Comparison of ENCODE assay signal across 8 mouse cellular contexts in the genomic region with DNA sequence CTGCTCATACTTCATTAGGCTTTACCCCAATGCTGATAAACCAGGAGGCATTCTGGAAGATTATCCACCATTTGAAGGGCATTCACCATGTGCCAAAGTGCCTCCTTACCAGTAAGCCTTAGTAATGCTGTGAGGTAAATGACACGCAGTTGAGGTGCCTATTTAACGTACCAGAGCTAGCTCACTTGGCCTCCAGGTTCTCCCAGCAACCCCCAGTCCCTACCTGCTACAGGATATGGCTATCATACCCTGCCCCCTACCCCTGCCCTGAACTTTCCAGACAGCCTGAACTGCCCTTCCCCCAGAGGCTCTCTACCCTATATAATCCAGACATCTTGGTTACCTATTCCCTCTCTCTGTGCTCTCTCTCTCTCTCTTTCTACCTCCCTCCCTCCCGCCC. TPM values are rescaled to one million over a fixed set of nuclear protein-coding genes. Genes with fewer than 3 reads are reported as not detected.
DNase-seq lines count a peak whose midpoint lies in the region; ATAC-seq and TF ChIP-seq lines count a peak whose summit lies in the region.

No protein-coding gene starts in this region.

- TF ChIP-seq POLR2A in kidney, adult 2 months (IDR thresholded peaks at IDR 0.05; ENCODE audit: low read depth, low read length): no peak

- WGBS in kidney, embryonic 16.5 days: 57% methylated on average over 3 of the region's 3 CpGs
- WGBS in kidney, adult 2 months: 79% methylated on average over 3 of the region's 3 CpGs
- 39% methylated on average over 3 of the region's 3 CpGs for WGBS in limb, embryonic 12.5 days

- peaks cover 54% of the 10 kb centered on the region for H3K4me1 ChIP-seq in kidney, embryonic 16.5 days (ENCODE audit: insufficient read depth, low read length)
- peaks cover 14% of the 10 kb centered on the region for H3K4me1 ChIP-seq in kidney, adult 2 months (ENCODE audit: control insufficient read depth, insufficient read depth, low read length)
- peaks cover 56% of the 10 kb centered on the region for H3K4me1 ChIP-seq in limb, embryonic 12.5 days (replicated peaks)

- peak; percentile 48 for DNase-seq in cerebellum, adult 9-10 months
- DNase-seq in cerebellum, postnatal 14 days: no peak
- no peak for DNase-seq in kidney, adult 2 months
- peak; percentile 35 for DNase-seq in CD4-positive helper T cell, adult 2 months (ENCODE audit: low read depth, low spot score)
- DNase-seq in left cerebral cortex, postnatal 36 days (ENCODE audit: low spot score in 2 of 2): no peak
- DNase-seq in adrenal gland, adult 18-20 months (ENCODE audit: low spot score in 2 of 2): no peak

- no peaks in the 10 kb centered on the region for H3K36me3 ChIP-seq in kidney, embryonic 16.5 days (ENCODE audit: insufficient read depth, low read length)
- no peaks in the 10 kb centered on the region for H3K36me3 ChIP-seq in kidney, adult 2 months (ENCODE audit: control insufficient read depth, insufficient read depth, low read length)
- H3K36me3 ChIP-seq in limb, embryonic 12.5 days: no peaks in the 10 kb centered on the region

- no peak for TF ChIP-seq CTCF in kidney, adult 2 months (conservative IDR thresholded peaks at IDR 0.05; ENCODE audit: insufficient read depth, insufficient read length, low read depth, low read length)

- intact Hi-C loops in left cerebral cortex, postnatal 36 days (cut with DNase I): no loop called here

- peak overlapping the region; percentile 100 for H3K27ac ChIP-seq in kidney, embryonic 16.5 days (ENCODE audit: low read length)
- no peak overlapping the region for H3K27ac ChIP-seq in kidney, adult 2 months (ENCODE audit: insufficient read depth, low read depth, low read length)
- H3K27ac ChIP-seq in limb, embryonic 12.5 days: peak overlapping the region; percentile 78

- peak overlapping the region; percentile 95 for H3K4me2 ChIP-seq in kidney, embryonic 16.5 days (replicated peaks; ENCODE audit: low read depth, low read length)
- H3K4me2 ChIP-seq in limb, embryonic 12.5 days: peak overlapping the region; percentile 90

- H3K9me3 ChIP-seq in kidney, embryonic 16.5 days (ENCODE audit: low read length): no peaks in the 10 kb centered on the region
- no peaks in the 10 kb centered on the region for H3K9me3 ChIP-seq in limb, embryonic 12.5 days

- peak overlapping the region; percentile 19; the same call in 1 of the 2 replicates for H3K9ac ChIP-seq in kidney, embryonic 16.5 days (replicated peaks; ENCODE audit: low read length)
- H3K9ac ChIP-seq in limb, embryonic 12.5 days (replicated peaks): no peak overlapping the region

- no peaks in the 10 kb centered on the region for H3K27me3 ChIP-seq in kidney, embryonic 16.5 days (ENCODE audit: insufficient read depth, low read length)
- no peaks in the 10 kb centered on the region for H3K27me3 ChIP-seq in kidney, adult 2 months (replicated peaks; ENCODE audit: control insufficient read depth, insufficient read depth, low read length)
- no peaks in the 10 kb centered on the region for H3K27me3 ChIP-seq in limb, embryonic 12.5 days

- H3K4me3 ChIP-seq in kidney, embryonic 16.5 days (ENCODE audit: low read length): no peak overlapping the region; the same call in 1 of the 2 replicates
- no peak overlapping the region for H3K4me3 ChIP-seq in kidney, adult 2 months (ENCODE audit: insufficient read depth, low read depth, low read length)
- 0 out of 2 replicates have a peak overlapping the region, but pooled peaks have one; percentile 73 for H3K4me3 ChIP-seq in limb, embryonic 12.5 days (replicated peaks)

- no peak for ATAC-seq in kidney, embryonic 16.5 days (ENCODE audit: low FRiP score, low TSS enrichment)
- no peak for ATAC-seq in limb, embryonic 12.5 days (ENCODE audit: insufficient number of reproducible peaks, insufficient read depth, low FRiP score, low TSS enrichment, low read depth)

RNA-seq across cellular contexts. Expression of a gene that starts 0.8 kb away (rescaled TPM):
- 21.5 and 25.6 TPM in 2 replicates for polyA plus RNA-seq in kidney, embryonic 16.5 days (2015; fragmentation: Nextera tagmentation; extraction: Ambion mirVana)
- 10.3 and 12.8 TPM in 2 replicates for polyA plus RNA-seq in kidney, adult 2 months (2012; rRNA removed)
- polyA plus RNA-seq in limb, embryonic 12.5 days (2016; fragmentation: Nextera tagmentation; extraction: Ambion mirVana): 2.6 and 3.8 TPM in 2 replicates
- 1 to 10 TPM; 2.6 to 2.9 TPM for total RNA-seq in left cerebral cortex, postnatal 36 days (2021)
- 1 to 10 TPM; 4.8 to 7.3 TPM for total RNA-seq in adrenal gland, adult 18-20 months (2021)

RNA-seq across cellular contexts. Expression of a gene that starts 2.3 kb away (rescaled TPM):
- polyA plus RNA-seq in kidney, embryonic 16.5 days (2015; fragmentation: Nextera tagmentation; extraction: Ambion mirVana): 13.1 and 15.6 TPM in 2 replicates
- 51.3 and 56.2 TPM in 2 replicates for polyA plus RNA-seq in kidney, adult 2 months (2012; rRNA removed)
- 24.6 and 26.6 TPM in 2 replicates for polyA plus RNA-seq in limb, embryonic 12.5 days (2016; fragmentation: Nextera tagmentation; extraction: Ambion mirVana)
- 10 to 100 TPM; 53.2 to 58.4 TPM for total RNA-seq in left cerebral cortex, postnatal 36 days (2021)
- 10 to 100 TPM; 32.4 to 40.9 TPM for total RNA-seq in adrenal gland, adult 18-20 months (2021)

RNA-seq across cellular contexts. Expression of a gene that starts 8.9 kb away (rescaled TPM):
- 8.8 and 16.8 TPM in 2 replicates for polyA plus RNA-seq in kidney, embryonic 16.5 days (2015; fragmentation: Nextera tagmentation; extraction: Ambion mirVana)
- polyA plus RNA-seq in kidney, adult 2 months (2012; rRNA removed): 2.1 TPM in 2 replicates
- 2.8 and 3.5 TPM in 2 replicates for polyA plus RNA-seq in limb, embryonic 12.5 days (2016; fragmentation: Nextera tagmentation; extraction: Ambion mirVana)
- under 1 TPM; 0.30 to 0.75 TPM for total RNA-seq in left cerebral cortex, postnatal 36 days (2021)
- total RNA-seq in adrenal gland, adult 18-20 months (2021): under 1 TPM; 0.73 to 0.86 TPM

RNA-seq across cellular contexts. Expression of a gene that starts 14.7 kb away (rescaled TPM):
- 185 and 190 TPM in 2 replicates for polyA plus RNA-seq in kidney, embryonic 16.5 days (2015; fragmentation: Nextera tagmentation; extraction: Ambion mirVana)
- 208 and 256 TPM in 2 replicates for polyA plus RNA-seq in kidney, adult 2 months (2012; rRNA removed)
- 143 and 145 TPM in 2 replicates for polyA plus RNA-seq in limb, embryonic 12.5 days (2016; fragmentation: Nextera tagmentation; extraction: Ambion mirVana)
- total RNA-seq in left cerebral cortex, postnatal 36 days (2021): 10 to 100 TPM; 66.9 to 72.0 TPM
- 10 to 100 TPM; 71.8 to 86.7 TPM for total RNA-seq in adrenal gland, adult 18-20 months (2021)

RNA-seq across cellular contexts. Expression of a gene that starts 15.3 kb away (rescaled TPM):
- polyA plus RNA-seq in kidney, embryonic 16.5 days (2015; fragmentation: Nextera tagmentation; extraction: Ambion mirVana): 81.8 and 83.1 TPM in 2 replicates
- 245 and 294 TPM in 2 replicates for polyA plus RNA-seq in kidney, adult 2 months (2012; rRNA removed)
- polyA plus RNA-seq in limb, embryonic 12.5 days (2016; fragmentation: Nextera tagmentation; extraction: Ambion mirVana): 50.5 and 53.4 TPM in 2 replicates
- 100 to 1,000 TPM; 161 to 177 TPM for total RNA-seq in left cerebral cortex, postnatal 36 days (2021)
- 100 to 1,000 TPM; 106 to 112 TPM for total RNA-seq in adrenal gland, adult 18-20 months (2021)

Comparison
In these comparisons a context has a peak if more than half of its experiments do, and no peak if none do; other contexts are left out.
1. DNase-seq: peak in cerebellum, adult 9-10 months (single experiment) and CD4-positive helper T cell, adult 2 months (single experiment); none in cerebellum, postnatal 14 days (0 of 2), kidney, adult 2 months (single experiment), left cerebral cortex, postnatal 36 days (0 of 2) and adrenal gland, adult 18-20 months (0 of 2).